Mouse (Mus musculus) intestine, embryonic 15.5 days (tissue): ENCODE data around the gene Lrrc3. TPM values are rescaled to one million over a fixed set of nuclear protein-coding genes. Genes with fewer than 3 reads are reported as not detected.

Experiments
- ATAC-seq: fragments of 200-750 bp; cut with Nextera tagmentation; 2 replicates; pipeline ENCODE4 v1.8.0; 2017; ENCODE audit warnings: moderate TSS enrichment, moderate library complexity
- H3K27ac ChIP-seq: fragments of 300-500 bp; sonication (generic); 2 replicates; pipeline ENCODE4 v1.5.1; 2015; ENCODE audit warnings: mild to moderate bottlenecking, inconsistent platforms
- H3K27me3 ChIP-seq: fragments of 300-500 bp; sonication (generic); replicated peaks from 2 replicates; pipeline ENCODE4 v1.6.1; 2015; ENCODE audit warnings: inconsistent platforms
- H3K36me3 ChIP-seq: fragments of 300-500 bp; sonication (generic); 2 replicates; pipeline ENCODE4 v1.6.1; 2015; ENCODE audit warnings: inconsistent platforms
- H3K4me1 ChIP-seq: fragments of 300-500 bp; sonication (generic); replicated peaks from 2 replicates; pipeline ENCODE4 v1.6.1; 2015; ENCODE audit warnings: inconsistent platforms
- H3K4me2 ChIP-seq: fragments of 300-500 bp; sonication (generic); replicated peaks from 2 replicates; pipeline ENCODE4 v1.6.1; 2015; ENCODE audit warnings: mild to moderate bottlenecking, inconsistent platforms
- H3K4me3 ChIP-seq: fragments of 300-500 bp; sonication (generic); replicated peaks from 2 replicates; pipeline ENCODE4 v1.5.1; 2015; ENCODE audit warnings: inconsistent platforms
- H3K9ac ChIP-seq: fragments of 300-500 bp; sonication (generic); 2 replicates; pipeline ENCODE4 v1.6.1; 2015; ENCODE audit warnings: inconsistent platforms
- H3K9me3 ChIP-seq: fragments of 300-500 bp; sonication (generic); 2 replicates; pipeline ENCODE4 v1.6.1; 2016; ENCODE audit warnings: inconsistent platforms
- WGBS: fragments of 180-500 bp; shearing (Covaris S2); methylation state at CpG from one replicate; pipeline ENCODE4 v1.1.7; 2015; 5-methylcytosine and 5-hydroxymethylcytosine counted together
- polyA plus RNA-seq: library from polyadenylated mRNA; unstranded; fragments of >200 nt; fragmentation: Nextera tagmentation; extraction: Ambion mirVana; gene quantifications from 2 replicates; pipeline ENCODE4 v1.2.1, GENCODE M21; 2015

The Lrrc3 gene
- polyA plus RNA-seq, 1 experiment from 2014 or later: 3.9 TPM

DNA sequence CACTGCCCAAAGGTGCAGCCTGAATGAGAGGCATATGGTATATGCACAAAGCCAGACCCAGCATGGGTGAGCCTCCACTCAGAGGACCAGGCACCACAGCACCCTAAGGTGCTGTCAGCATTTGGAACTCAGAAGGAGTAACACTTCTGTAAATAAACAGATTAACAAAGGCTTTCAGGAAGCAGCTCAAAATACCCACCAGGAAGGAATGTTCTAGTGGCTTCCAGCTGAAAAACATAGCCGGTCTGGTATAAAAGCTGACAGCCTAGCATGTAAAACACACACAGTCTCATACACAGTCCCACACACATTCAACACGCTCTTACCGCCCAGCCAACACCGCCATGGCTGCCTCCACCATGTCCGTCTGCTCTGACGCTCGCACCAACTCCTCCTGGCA is 40.7 kb downstream of the Lrrc3 start, which contains the start of gene Gm3285:
TSS of gene Gm3285 (plus strand) at position 301 of the 400 bp plus-strand sequence.
- H3K27me3 ChIP-seq: no peaks in the 10 kb centered on the region
- no peaks in the 10 kb centered on the region for H3K36me3 ChIP-seq
- no peak within 1 kb of the TSS for H3K4me2 ChIP-seq
- no peaks in the 10 kb centered on the region for H3K9me3 ChIP-seq
- 48% methylated on average over 7 of the region's 7 CpGs for WGBS
- no peaks in the 10 kb centered on the region for H3K4me1 ChIP-seq
- H3K27ac ChIP-seq: no peak within 1 kb of the TSS
- H3K9ac ChIP-seq: no peak within 1 kb of the TSS
- ATAC-seq: no peak
- H3K4me3 ChIP-seq: no peak within 1 kb of the TSS

DNA sequence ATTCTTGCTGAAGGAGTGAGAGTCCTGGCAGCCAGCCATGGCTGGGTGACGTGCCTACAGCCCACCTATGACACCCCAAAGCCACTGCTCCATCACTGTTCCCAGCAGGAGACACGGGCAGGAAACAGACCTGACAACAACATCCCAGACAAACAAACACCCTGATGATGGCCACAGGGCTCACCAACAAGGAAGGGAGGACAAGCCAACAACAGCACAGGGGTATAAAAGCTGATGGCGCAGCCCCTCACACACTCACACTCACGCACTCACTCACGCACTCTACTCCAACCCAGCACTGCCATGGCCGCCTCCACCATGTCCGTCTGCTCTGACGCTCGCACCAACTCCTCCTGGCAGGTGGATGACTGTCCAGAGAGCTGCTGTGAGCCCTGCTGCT is 49.8 kb downstream of the Lrrc3 start, which contains the start of gene Gm10318:
TSS of gene Gm10318 (plus strand) at position 301 of the 400 bp plus-strand sequence.
- 65% methylated on average over 9 of the region's 9 CpGs for WGBS
- ATAC-seq: no peak
- no peaks in the 10 kb centered on the region for H3K36me3 ChIP-seq

More for the DNA sequence above, 49.8 kb downstream of the Lrrc3 start, which contains the start of gene Gm10318:
- no peaks in the 10 kb centered on the region for H3K9me3 ChIP-seq
- no peak within 1 kb of the TSS for H3K4me2 ChIP-seq
- no peak within 1 kb of the TSS for H3K4me3 ChIP-seq
- no peak within 1 kb of the TSS for H3K27ac ChIP-seq
- no peak within 1 kb of the TSS for H3K9ac ChIP-seq
- no peaks in the 10 kb centered on the region; the same call in 1 of the 2 replicates for H3K27me3 ChIP-seq
- H3K4me1 ChIP-seq: no peaks in the 10 kb centered on the region

Other genes with a start within 250 kb of the Lrrc3 start
- 0.47 and 0.53 TPM in 2 replicates for gene Tspear, start 216.0 kb downstream of the Lrrc3 start, polyA plus RNA-seq
- not detected in 2 replicates for gene Gm19402, start 211.8 kb downstream of the Lrrc3 start, polyA plus RNA-seq
- gene Gm9508, start 205.3 kb downstream of the Lrrc3 start, polyA plus RNA-seq: not detected in 2 replicates
- gene Gm10272, start 195.9 kb downstream of the Lrrc3 start, polyA plus RNA-seq: not detected in 2 replicates
- gene Gm10024, start 191.1 kb downstream of the Lrrc3 start, polyA plus RNA-seq: not detected in 2 replicates
- not detected in 2 replicates for gene Gm10142, start 186.7 kb downstream of the Lrrc3 start, polyA plus RNA-seq
- gene Krtap12-1, start 181.9 kb downstream of the Lrrc3 start, polyA plus RNA-seq: not detected in 2 replicates
- not detected in 2 replicates for gene Gm10100, start 176.1 kb downstream of the Lrrc3 start, polyA plus RNA-seq
- not detected in 2 replicates for gene Gm18596, start 159.9 kb downstream of the Lrrc3 start, polyA plus RNA-seq
- gene Gm9736, start 151.2 kb downstream of the Lrrc3 start, polyA plus RNA-seq: not detected in 2 replicates
- gene Gm3233, start 142.9 kb downstream of the Lrrc3 start, polyA plus RNA-seq: not detected in 2 replicates
- not detected in 2 replicates for gene Gm3238, start 131.2 kb downstream of the Lrrc3 start, polyA plus RNA-seq
- gene Gm7138, start 125.6 kb downstream of the Lrrc3 start, polyA plus RNA-seq: not detected in 2 replicates
- gene Gm3250, start 120.0 kb downstream of the Lrrc3 start, polyA plus RNA-seq: not detected in 2 replicates
- gene Gm7137, start 114.3 kb downstream of the Lrrc3 start, polyA plus RNA-seq: not detected in 2 replicates
- gene Gm9639, start 107.5 kb downstream of the Lrrc3 start, polyA plus RNA-seq: not detected in 2 replicates
- not detected in 2 replicates for gene Gm19668, start 103.4 kb downstream of the Lrrc3 start, polyA plus RNA-seq
- not detected in 2 replicates for gene Gm9507, start 90.7 kb downstream of the Lrrc3 start, polyA plus RNA-seq
- not detected in 2 replicates for gene Gm2696, start 87.9 kb downstream of the Lrrc3 start, polyA plus RNA-seq
- gene Krtap10-4, start 75.4 kb downstream of the Lrrc3 start, polyA plus RNA-seq: not detected in 2 replicates
- gene Krtap10-10, start 66.6 kb downstream of the Lrrc3 start, polyA plus RNA-seq: not detected in 2 replicates
- gene Gm36176, start 55.7 kb downstream of the Lrrc3 start, polyA plus RNA-seq: not detected in 2 replicates
- gene Gm10318, start 49.7 kb downstream of the Lrrc3 start, polyA plus RNA-seq: not detected in 2 replicates
- gene Gm3285, start 40.6 kb downstream of the Lrrc3 start, polyA plus RNA-seq: not detected in 2 replicates
- 1.1 and 1.2 TPM in 2 replicates for gene Trpm2, start 68.0 kb upstream of the Lrrc3 start, polyA plus RNA-seq
- gene 1810043G02Rik, start 76.0 kb upstream of the Lrrc3 start, polyA plus RNA-seq: 17.3 and 17.5 TPM in 2 replicates
- gene Pfkl, start 107.5 kb upstream of the Lrrc3 start, polyA plus RNA-seq: 252 and 254 TPM in 2 replicates
- 0.11 and 0.31 TPM in 2 replicates for gene Dnmt3l, start 139.4 kb upstream of the Lrrc3 start, polyA plus RNA-seq
- gene Aire, start 141.1 kb upstream of the Lrrc3 start, polyA plus RNA-seq: 0.15 and 0.28 TPM in 2 replicates
- gene Icosl, start 166.8 kb upstream of the Lrrc3 start, polyA plus RNA-seq: 4.7 and 4.8 TPM in 2 replicates